Mouse (Mus musculus) lung, postnatal 0 days (tissue): Measurements from ENCODE around the gene Cpa1. TPM values are rescaled to one million over a fixed set of nuclear protein-coding genes. Genes with fewer than 3 reads are reported as not detected.

Experiments used
- ATAC-seq: fragments of 200-750 bp; cut with Nextera tagmentation; 2 replicates; pipeline ENCODE4 v1.8.0; 2017; ENCODE audit warnings: moderate library complexity
- DNase-seq: peaks from one replicate; pipeline ENCODE4 v3.0.0-alpha.2; 2016; ENCODE audit warnings: low spot score
- H3K27ac ChIP-seq: fragments of 300-500 bp; sonication (generic); 2 replicates; pipeline ENCODE4 v1.5.1; 2014; ENCODE audit warnings: antibody characterized with exemption, mild to moderate bottlenecking, low read length, mixed read lengths
- H3K27me3 ChIP-seq: fragments of 300-500 bp; sonication (generic); replicated peaks from 2 replicates; pipeline ENCODE4 v1.6.1; 2014; ENCODE audit warnings: low read length, mixed read lengths; ENCODE audit not compliant: insufficient read depth
- H3K36me3 ChIP-seq: fragments of 300-500 bp; sonication (generic); 2 replicates; pipeline ENCODE4 v1.6.1; 2014; ENCODE audit warnings: low read length, mixed read lengths; ENCODE audit not compliant: insufficient read depth
- H3K4me1 ChIP-seq: fragments of 300-500 bp; sonication (generic); 2 replicates; pipeline ENCODE4 v1.6.1; 2014; ENCODE audit warnings: antibody characterized with exemption, low read depth, low read length, mixed read lengths; ENCODE audit not compliant: insufficient read depth
- H3K4me2 ChIP-seq: fragments of 300-500 bp; sonication (generic); replicated peaks from 2 replicates; pipeline ENCODE4 v1.6.1; 2014; ENCODE audit warnings: low read depth, mild to moderate bottlenecking, low read length, moderate library complexity, mixed read lengths
- H3K4me3 ChIP-seq: fragments of 300-500 bp; sonication (generic); 2 replicates; pipeline ENCODE4 v1.5.1; 2014; ENCODE audit warnings: low read depth, low read length
- H3K9ac ChIP-seq: fragments of 300-500 bp; sonication (generic); replicated peaks from 2 replicates; pipeline ENCODE4 v1.6.1; 2014; ENCODE audit warnings: low read depth, mild to moderate bottlenecking
- H3K9me3 ChIP-seq: fragments of 300-500 bp; sonication (generic); 2 replicates; pipeline ENCODE4 v1.6.1; 2016; ENCODE audit warnings: low read length, mixed read lengths
- CTCF ChIP-seq: IDR thresholded peaks from 2 replicates; pipeline ENCODE4 v1.5.1; 2016; ENCODE audit warnings: antibody characterized with exemption, mild to moderate bottlenecking
- EP300 ChIP-seq: IDR thresholded peaks from 2 replicates; pipeline ENCODE4 v1.6.1; 2016; ENCODE audit warnings: antibody characterized with exemption, mild to moderate bottlenecking, control low read depth
- WGBS: fragments of 180-500 bp; shearing (Covaris S2); extraction: QIAGEN DNeasy Blood & Tissue Kit; methylation state at CpG from one replicate; pipeline ENCODE4 v1.1.7; 2014; 5-methylcytosine and 5-hydroxymethylcytosine counted together
- polyA plus RNA-seq: library from polyadenylated mRNA; unstranded; fragments of >200 nt; fragmentation: Nextera tagmentation; extraction: Ambion mirVana; gene quantifications from 2 replicates; pipeline ENCODE4 v1.2.1, GENCODE M21; 2015

Cpa1 gene
- polyA plus RNA-seq, 1 experiment from 2014 or later: 8.8 TPM

DNA sequence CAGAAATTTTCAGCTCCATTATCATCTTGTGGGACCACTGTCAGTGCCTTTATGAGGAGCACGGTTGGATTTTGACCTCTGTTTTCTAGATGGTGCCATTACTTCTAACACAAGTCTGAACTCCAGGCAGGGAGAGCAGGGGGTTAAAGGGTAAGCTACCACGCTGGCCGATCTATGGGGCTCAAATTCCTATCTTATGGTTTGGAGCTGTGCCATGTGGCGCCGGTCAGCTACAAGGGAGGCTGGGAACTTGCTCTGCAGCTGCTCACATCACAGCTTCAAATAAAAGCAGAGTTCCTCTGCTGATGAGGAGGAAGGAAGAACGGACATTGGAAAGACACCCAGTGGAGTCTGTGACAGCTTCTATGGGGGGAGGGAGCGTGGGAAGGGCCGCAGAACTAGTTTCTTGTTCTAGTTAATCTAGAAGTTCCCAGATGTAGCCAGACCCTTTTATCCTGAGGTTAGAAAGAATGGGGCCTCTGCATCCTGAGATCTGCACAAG, 3.6 kb upstream of the Cpa1 start:
- Histone ChIP-seq H3K36me3 (no peaks in the 10 kb centered on the region), H3K4me2 (no peak overlapping the region), H3K4me3 (no peak overlapping the region), H3K9ac (no peak overlapping the region), H3K27ac (peak overlapping the region; percentile 38; the same call in 1 of the 2 replicates), H3K9me3 (no peaks in the 10 kb centered on the region), H3K27me3 (no peaks in the 10 kb centered on the region), H3K4me1 (peaks cover 4% of the 10 kb centered on the region)
- DNase-seq: no peak
- peak; percentile 13; the same call in 1 of the 2 replicates for ATAC-seq
- 20% methylated on average over 8 of the region's 8 CpGs for WGBS
- TF ChIP-seq EP300 (no peak), CTCF (no peak)

DNA sequence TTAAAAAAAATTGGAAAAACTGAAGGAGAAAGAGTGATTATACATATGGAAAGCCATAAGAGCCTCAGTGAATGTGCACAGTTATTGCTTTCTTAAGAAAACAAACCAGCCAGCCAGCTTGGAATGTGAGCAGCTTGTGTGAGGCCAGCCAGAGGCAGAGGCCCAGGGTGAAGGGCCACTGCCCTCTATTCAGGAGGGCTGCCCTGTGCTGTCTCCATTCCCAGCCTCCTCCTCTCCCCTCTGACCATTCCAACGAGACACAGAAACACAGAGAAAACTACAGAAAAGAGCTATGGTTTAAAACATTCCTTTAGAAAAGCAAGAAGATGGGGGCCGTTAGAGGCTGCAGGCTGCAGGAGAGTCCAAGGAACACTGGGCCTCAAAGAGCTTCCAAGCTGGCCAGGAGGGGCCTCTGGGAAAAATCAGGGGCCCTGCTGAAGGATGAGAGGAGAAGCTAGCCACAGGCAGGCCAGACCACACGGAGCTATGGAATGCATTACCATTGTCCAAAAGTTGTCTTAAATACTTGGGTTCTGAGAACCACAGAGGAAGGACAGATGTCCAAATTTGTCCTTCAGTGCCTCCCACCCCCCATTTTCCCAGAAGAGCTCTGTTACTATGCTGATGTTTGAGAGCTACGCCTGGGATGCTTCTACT, 2.7 kb upstream of the Cpa1 start:
- TF ChIP-seq EP300 (no peak), CTCF (no peak)
- DNase-seq: no peak
- peaks cover 4% of the 10 kb centered on the region for H3K4me1 ChIP-seq
- H3K4me2 ChIP-seq: no peak overlapping the region
- H3K9ac ChIP-seq: no peak overlapping the region
- no peaks in the 10 kb centered on the region for H3K27me3 ChIP-seq
- ATAC-seq: 0 out of 2 replicates have a peak, but pooled peaks have one; percentile 34
- 41% methylated on average over 4 of the region's 4 CpGs for WGBS
- H3K27ac ChIP-seq: peak overlapping the region; percentile 34
- no peaks in the 10 kb centered on the region for H3K9me3 ChIP-seq
- H3K36me3 ChIP-seq: no peaks in the 10 kb centered on the region
- no peak overlapping the region for H3K4me3 ChIP-seq

DNA sequence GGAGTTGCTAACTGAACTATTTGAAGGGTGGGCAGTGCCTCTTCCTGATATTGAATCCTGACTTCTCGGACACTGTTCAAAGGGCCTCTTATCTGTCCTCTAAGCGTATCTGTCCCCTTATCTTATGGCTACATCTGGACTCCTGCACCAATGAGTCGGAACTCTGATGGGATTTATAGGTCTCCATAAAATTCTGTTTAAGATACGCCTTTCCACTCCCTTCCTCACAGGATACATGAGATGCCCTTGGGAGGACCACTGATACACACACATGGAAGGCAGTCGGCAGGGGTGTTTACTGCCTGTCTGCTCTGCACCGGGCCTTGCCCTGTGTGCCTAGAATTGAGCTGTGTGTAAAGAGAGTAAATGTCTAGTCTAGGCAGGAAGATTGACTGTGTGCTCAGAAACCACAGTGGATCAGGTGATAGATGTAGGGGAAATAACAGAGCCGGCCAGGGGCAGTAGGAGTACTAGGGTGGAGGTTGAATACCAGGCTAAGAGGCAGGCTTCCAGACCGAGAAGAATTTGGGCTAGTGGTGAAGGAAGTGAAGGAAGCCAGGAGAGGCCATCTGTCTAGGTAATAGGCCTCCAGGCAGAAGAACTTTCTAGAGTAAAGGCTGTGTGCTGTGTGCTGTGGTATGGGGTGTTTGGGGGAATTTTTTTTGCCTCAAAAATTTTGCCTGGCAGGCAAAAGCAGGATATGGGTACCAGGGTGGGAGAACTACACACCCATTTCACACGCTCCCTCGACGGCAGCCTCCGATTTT, 4.9 kb downstream of the Cpa1 start:
- TF ChIP-seq EP300: peak; percentile 97
- no peak for TF ChIP-seq CTCF
- ATAC-seq: peak; percentile 86
- Histone ChIP-seq H3K36me3 (no peaks in the 10 kb centered on the region), H3K27ac (no peak overlapping the region), H3K4me1 (no peaks in the 10 kb centered on the region), H3K27me3 (no peaks in the 10 kb centered on the region), H3K4me2 (no peak overlapping the region), H3K9ac (no peak overlapping the region), H3K4me3 (no peak overlapping the region), H3K9me3 (no peaks in the 10 kb centered on the region)
- peak; percentile 62 for DNase-seq
- WGBS: 57% methylated on average over 12 of the region's 12 CpGs

DNA sequence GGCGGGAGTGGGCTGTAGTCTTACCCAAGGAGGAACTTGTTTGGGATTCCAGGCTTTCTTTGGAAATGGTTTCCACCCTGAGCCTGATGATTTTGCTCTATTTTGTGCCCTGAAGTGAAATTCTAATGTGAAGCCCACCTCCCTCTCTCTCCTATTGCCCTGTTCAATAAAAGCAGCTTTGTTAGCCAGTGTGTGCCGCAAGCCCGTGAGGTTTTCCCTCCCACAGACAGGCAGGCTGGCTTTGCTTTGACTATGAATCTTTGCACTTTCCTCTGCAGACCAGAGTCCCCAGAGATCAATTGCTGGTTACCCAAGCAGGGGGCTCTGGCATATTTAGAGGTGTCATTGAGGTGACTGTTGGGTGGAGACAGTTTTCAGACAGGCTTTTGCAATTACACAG, 5.4 kb downstream of the Cpa1 start:
- Histone ChIP-seq H3K9me3 (no peaks in the 10 kb centered on the region), H3K27ac (no peak overlapping the region), H3K4me3 (no peak overlapping the region), H3K4me2 (no peak overlapping the region), H3K36me3 (no peaks in the 10 kb centered on the region), H3K27me3 (no peaks in the 10 kb centered on the region), H3K4me1 (no peaks in the 10 kb centered on the region), H3K9ac (no peak overlapping the region)
- ATAC-seq (no peak), DNase-seq (no peak)
- TF ChIP-seq CTCF: no peak
- TF ChIP-seq EP300: no peak
- 86% methylated on average over 3 of the region's 3 CpGs for WGBS

DNA sequence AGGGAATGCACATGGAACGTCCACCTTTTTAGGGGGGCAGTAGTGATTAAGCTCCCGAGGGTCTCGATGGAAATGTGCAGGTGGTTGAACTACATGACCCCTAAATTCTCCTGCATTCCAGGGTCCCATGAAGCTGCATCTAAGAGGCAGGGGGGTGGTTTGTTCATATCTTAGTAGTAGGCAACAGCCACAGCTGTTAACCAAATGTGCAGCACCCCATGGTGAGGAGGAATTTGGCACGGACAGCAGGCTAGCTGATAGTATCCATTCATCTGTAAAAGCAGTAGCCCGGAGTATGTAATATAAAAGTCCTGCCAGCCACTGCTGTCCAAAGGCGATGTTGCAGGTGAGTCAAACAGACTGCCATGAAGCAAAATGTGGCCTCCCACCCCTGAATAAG, 6.4 kb downstream of the Cpa1 start:
- Histone ChIP-seq H3K9ac (no peak overlapping the region), H3K4me2 (no peak overlapping the region), H3K4me1 (no peaks in the 10 kb centered on the region), H3K4me3 (no peak overlapping the region), H3K27ac (no peak overlapping the region), H3K27me3 (no peaks in the 10 kb centered on the region), H3K9me3 (no peaks in the 10 kb centered on the region), H3K36me3 (no peaks in the 10 kb centered on the region)
- WGBS: 84% methylated on average over 6 of the region's 6 CpGs
- TF ChIP-seq CTCF (no peak), EP300 (no peak)
- no peak for DNase-seq
- ATAC-seq: no peak

DNA sequence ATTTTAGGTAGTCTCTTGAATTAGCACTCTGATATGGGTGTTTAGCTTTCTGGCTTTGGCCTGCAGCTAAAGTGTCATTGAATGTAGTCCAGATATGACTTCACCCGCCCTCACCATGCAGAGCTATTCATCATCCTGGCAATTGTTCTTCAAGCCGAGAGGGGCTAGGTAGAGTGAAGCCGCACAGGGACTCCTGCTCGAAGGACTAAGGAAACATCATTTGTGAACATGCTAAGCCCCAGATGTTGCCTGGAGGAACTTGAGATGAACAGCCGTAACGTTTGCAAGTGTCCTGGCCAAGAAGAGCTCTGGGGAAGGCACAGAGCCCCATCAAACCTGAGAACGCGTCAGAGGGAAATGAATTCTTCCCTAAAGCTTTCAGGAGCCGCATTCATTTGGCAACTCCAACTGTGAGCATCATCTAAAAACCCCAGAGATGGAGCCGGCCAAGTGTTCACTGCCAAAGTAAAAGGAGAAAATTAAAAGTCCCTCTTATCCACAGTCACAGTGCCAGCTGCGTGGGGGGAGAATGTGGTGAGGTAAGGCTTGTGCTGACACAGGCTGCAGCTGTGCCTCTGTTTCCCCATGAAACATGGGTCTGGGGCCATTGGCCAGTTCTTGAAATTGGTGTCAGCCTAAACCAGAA, 10.8 kb downstream of the Cpa1 start:
- H3K27ac ChIP-seq: no peak overlapping the region
- no peak for ATAC-seq

More for the DNA sequence above, 10.8 kb downstream of the Cpa1 start:
- no peak overlapping the region for H3K9ac ChIP-seq
- no peak overlapping the region for H3K4me2 ChIP-seq
- peaks cover 7% of the 10 kb centered on the region; the same call in 1 of the 2 replicates for H3K4me1 ChIP-seq
- no peaks in the 10 kb centered on the region for H3K36me3 ChIP-seq
- H3K9me3 ChIP-seq: no peaks in the 10 kb centered on the region
- no peaks in the 10 kb centered on the region for H3K27me3 ChIP-seq
- H3K4me3 ChIP-seq: no peak overlapping the region
- TF ChIP-seq EP300: no peak
- TF ChIP-seq CTCF: no peak
- 61% methylated on average over 11 of the region's 11 CpGs for WGBS
- no peak for DNase-seq
